Mouse (Mus musculus) olfactory bulb, adult 2 months (tissue): ENCODE data around the gene Zfp710.

ENCODE experiments used
- CTCF ChIP-seq: fragments of 200-500 bp; IDR thresholded peaks from 2 replicates; pipeline ENCODE4 v1.5.1; 2012; ENCODE audit warnings: low read depth, mild to moderate bottlenecking, low read length, moderate library complexity; ENCODE audit not compliant: insufficient read depth
- POLR2A ChIP-seq: fragments of 200-500 bp; IDR thresholded peaks from 2 replicates; pipeline ENCODE4 v1.6.1; 2012; ENCODE audit warnings: mild to moderate bottlenecking, low read depth, low read length, moderate library complexity; ENCODE audit not compliant: insufficient read depth

DNA sequence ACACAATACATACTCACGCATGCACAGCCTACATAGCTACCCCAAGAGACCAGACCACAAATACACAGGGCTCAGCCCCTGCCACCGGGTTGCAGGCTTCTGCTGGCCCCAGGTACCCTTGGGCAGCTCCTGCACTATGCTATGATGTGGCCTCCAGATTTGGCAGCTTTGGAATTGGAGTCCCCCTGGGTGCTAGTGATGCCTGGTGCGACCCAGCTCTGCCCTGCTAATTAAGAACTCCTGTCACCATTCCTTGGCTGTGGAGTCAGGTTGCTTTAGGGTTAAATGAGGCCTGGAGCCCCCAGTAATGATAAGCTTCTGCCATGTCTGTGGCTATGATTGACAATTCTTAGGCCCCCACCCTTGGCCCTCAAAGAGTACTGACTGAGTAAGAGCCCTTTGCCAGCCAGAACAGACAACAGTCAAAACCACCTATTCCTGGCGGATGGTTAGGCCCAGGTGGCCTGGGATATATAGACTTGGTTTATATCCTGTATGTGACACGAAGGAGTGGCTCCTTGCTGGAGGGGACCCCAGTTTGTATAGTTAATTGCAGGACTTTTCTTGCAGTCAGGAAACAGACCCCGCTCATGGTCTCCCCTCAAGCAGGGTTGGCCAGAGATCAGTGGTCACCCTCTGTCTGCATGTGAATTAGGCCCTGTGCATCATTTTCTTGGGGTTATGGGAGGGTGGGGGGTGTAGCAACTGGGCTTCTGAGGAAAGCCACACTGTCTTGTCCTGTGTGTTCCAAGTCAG is 52.5 kb downstream of the Zfp710 start:
- no peak for TF ChIP-seq CTCF
- no peak for TF ChIP-seq POLR2A
